Mouse (Mus musculus) embryonic facial prominence, embryonic 13.5 days (tissue): ENCODE data around the gene Mat1a. TPM values are rescaled to one million over a fixed set of nuclear protein-coding genes. Genes with fewer than 3 reads are reported as not detected.

Source experiments
- ATAC-seq: fragments of 200-750 bp; cut with Nextera tagmentation; 2 replicates; pipeline ENCODE4 v1.8.0; 2017; ENCODE audit warnings: low read depth; ENCODE audit not compliant: insufficient number of reproducible peaks, insufficient read depth, low FRiP score, low TSS enrichment
- H3K27ac ChIP-seq: fragments of 300-500 bp; sonication (generic); 2 replicates; pipeline ENCODE4 v1.5.1; 2015; ENCODE audit warnings: moderate library complexity, mild to moderate bottlenecking, inconsistent platforms
- H3K27me3 ChIP-seq: fragments of 300-500 bp; sonication (generic); 2 replicates; pipeline ENCODE4 v1.6.1; 2015; ENCODE audit warnings: mild to moderate bottlenecking, inconsistent platforms
- H3K36me3 ChIP-seq: fragments of 300-500 bp; sonication (generic); 2 replicates; pipeline ENCODE4 v1.6.1; 2015; ENCODE audit warnings: mild to moderate bottlenecking, inconsistent platforms
- H3K4me1 ChIP-seq: fragments of 300-500 bp; sonication (generic); 2 replicates; pipeline ENCODE4 v1.6.1; 2015; ENCODE audit warnings: inconsistent platforms
- H3K4me2 ChIP-seq: fragments of 300-500 bp; sonication (generic); 2 replicates; pipeline ENCODE4 v1.6.1; 2015; ENCODE audit warnings: moderate library complexity, mild to moderate bottlenecking, inconsistent platforms
- H3K4me3 ChIP-seq: fragments of 300-500 bp; sonication (generic); 2 replicates; pipeline ENCODE4 v1.5.1; 2015; ENCODE audit warnings: mild to moderate bottlenecking, inconsistent platforms
- H3K9ac ChIP-seq: fragments of 300-500 bp; sonication (generic); 2 replicates; pipeline ENCODE4 v1.6.1; 2015; ENCODE audit warnings: mild to moderate bottlenecking, inconsistent platforms
- H3K9me3 ChIP-seq: fragments of 300-500 bp; sonication (generic); 2 replicates; pipeline ENCODE4 v1.6.1; 2016; ENCODE audit warnings: inconsistent platforms
- WGBS: fragments of 180-500 bp; shearing (Covaris S2); methylation state at CpG from one replicate; pipeline ENCODE4 v1.1.7; 2015; ENCODE audit warnings: mixed read lengths; 5-methylcytosine and 5-hydroxymethylcytosine counted together
- polyA plus RNA-seq: library from polyadenylated mRNA; unstranded; fragments of >200 nt; fragmentation: Nextera tagmentation; extraction: Ambion mirVana; gene quantifications from 2 replicates; pipeline ENCODE4 v1.2.1, GENCODE M21; 2015

Mat1a gene
- polyA plus RNA-seq, 1 experiment from 2014 or later = not detected

GRCm38 (mm10) chr14:41098726-41099125 lies 6.1 kb upstream of the Mat1a start:
- no peak overlapping the region for H3K4me3 ChIP-seq
- no peak overlapping the region for H3K27ac ChIP-seq
- H3K4me1 ChIP-seq = no peaks in the 10 kb centered on the region
- H3K9me3 ChIP-seq = no peaks in the 10 kb centered on the region
- H3K27me3 ChIP-seq = no peaks in the 10 kb centered on the region
- H3K4me2 ChIP-seq = no peak overlapping the region
- H3K9ac ChIP-seq = no peak overlapping the region
- no peaks in the 10 kb centered on the region for H3K36me3 ChIP-seq
- 86% methylated on average over 1 of the region's 1 CpGs for WGBS
- no peak for ATAC-seq

- no peak for ATAC-seq
- H3K27me3 ChIP-seq = no peaks in the 10 kb centered on the region
These were observed 4.1 kb upstream of the Mat1a start for GRCm38 (mm10) chr14:41100712-41101111.

GRCm38 (mm10) chr14:41101242-41101641 lies 3.6 kb upstream of the Mat1a start:
- Histone ChIP-seq H3K36me3 (no peaks in the 10 kb centered on the region), H3K4me2 (no peak overlapping the region), H3K9ac (no peak overlapping the region), H3K27me3 (no peaks in the 10 kb centered on the region), H3K4me3 (no peak overlapping the region), H3K27ac (no peak overlapping the region), H3K9me3 (no peaks in the 10 kb centered on the region), H3K4me1 (no peaks in the 10 kb centered on the region)
- ATAC-seq = no peak
- 85% methylated on average over 5 of the region's 5 CpGs for WGBS

More at GRCm38 (mm10) chr14:41100712-41101111, 4.1 kb upstream of the Mat1a start:
- Histone ChIP-seq H3K9me3 (no peaks in the 10 kb centered on the region), H3K27ac (no peak overlapping the region), H3K36me3 (no peaks in the 10 kb centered on the region), H3K4me2 (no peak overlapping the region), H3K4me1 (no peaks in the 10 kb centered on the region), H3K4me3 (no peak overlapping the region), H3K9ac (no peak overlapping the region)
- 87% methylated on average over 3 of the region's 3 CpGs for WGBS

- Histone ChIP-seq H3K4me1 (no peaks in the 10 kb centered on the region), H3K9ac (no peak overlapping the region), H3K4me2 (no peak overlapping the region), H3K36me3 (no peaks in the 10 kb centered on the region), H3K27me3 (no peaks in the 10 kb centered on the region), H3K4me3 (no peak overlapping the region), H3K27ac (no peak overlapping the region), H3K9me3 (no peaks in the 10 kb centered on the region)
- 79% methylated on average over 2 of the region's 2 CpGs for WGBS
- no peak for ATAC-seq
These were observed 2.6 kb upstream of the Mat1a start for GRCm38 (mm10) chr14:41102269-41102668.

GRCm38 (mm10) chr14:41111031-41111668 lies 6.3 kb downstream of the Mat1a start:
- Histone ChIP-seq H3K4me2 (no peak overlapping the region), H3K27ac (no peak overlapping the region), H3K27me3 (no peaks in the 10 kb centered on the region), H3K4me3 (no peak overlapping the region), H3K9ac (no peak overlapping the region), H3K4me1 (no peaks in the 10 kb centered on the region), H3K36me3 (no peaks in the 10 kb centered on the region), H3K9me3 (no peaks in the 10 kb centered on the region)
- no peak for ATAC-seq
- 89% methylated on average over 7 of the region's 7 CpGs for WGBS

- ATAC-seq = no peak
- H3K4me3 ChIP-seq = no peak overlapping the region
- no peaks in the 10 kb centered on the region for H3K9me3 ChIP-seq
- no peaks in the 10 kb centered on the region for H3K27me3 ChIP-seq
- no peaks in the 10 kb centered on the region for H3K4me1 ChIP-seq
- no peak overlapping the region for H3K27ac ChIP-seq
- no peaks in the 10 kb centered on the region for H3K36me3 ChIP-seq
- no peak overlapping the region for H3K9ac ChIP-seq
- no peak overlapping the region for H3K4me2 ChIP-seq
- 81% methylated on average over 4 of the region's 4 CpGs for WGBS
These were observed 8.1 kb downstream of the Mat1a start for GRCm38 (mm10) chr14:41112944-41113343.

- no peak overlapping the region for H3K27ac ChIP-seq
- no peaks in the 10 kb centered on the region for H3K36me3 ChIP-seq
- no peak for ATAC-seq
- H3K4me2 ChIP-seq = no peak overlapping the region
- H3K9ac ChIP-seq = no peak overlapping the region
- H3K27me3 ChIP-seq = no peaks in the 10 kb centered on the region
- no peaks in the 10 kb centered on the region for H3K4me1 ChIP-seq
- H3K4me3 ChIP-seq = no peak overlapping the region
- 85% methylated on average over 3 of the region's 3 CpGs for WGBS
- no peaks in the 10 kb centered on the region for H3K9me3 ChIP-seq
These were observed 11.4 kb downstream of the Mat1a start for GRCm38 (mm10) chr14:41116271-41116670.

GRCm38 (mm10) chr14:41124683-41125082 lies 19.8 kb downstream of the Mat1a start:
- H3K27ac ChIP-seq = no peak overlapping the region
- H3K27me3 ChIP-seq = no peaks in the 10 kb centered on the region
- no peak overlapping the region for H3K4me3 ChIP-seq
- 85% methylated on average over 5 of the region's 5 CpGs for WGBS
- H3K9me3 ChIP-seq = no peaks in the 10 kb centered on the region
- H3K4me1 ChIP-seq = no peaks in the 10 kb centered on the region
- no peak overlapping the region for H3K4me2 ChIP-seq
- ATAC-seq = no peak
- no peak overlapping the region for H3K9ac ChIP-seq
- no peaks in the 10 kb centered on the region for H3K36me3 ChIP-seq

GRCm38 (mm10) chr14:41127997-41128396 lies 23.2 kb downstream of the Mat1a start:
- no peak overlapping the region for H3K4me3 ChIP-seq
- H3K4me1 ChIP-seq = no peaks in the 10 kb centered on the region
- 16% methylated on average over 4 of the region's 4 CpGs for WGBS
- no peak overlapping the region for H3K4me2 ChIP-seq
- ATAC-seq = no peak
- no peaks in the 10 kb centered on the region for H3K9me3 ChIP-seq
- no peak overlapping the region for H3K27ac ChIP-seq
- H3K36me3 ChIP-seq = no peaks in the 10 kb centered on the region
- H3K9ac ChIP-seq = no peak overlapping the region
- H3K27me3 ChIP-seq = no peaks in the 10 kb centered on the region

GRCm38 (mm10) chr14:41131540-41131939 lies 26.7 kb downstream of the Mat1a start, which contains the start of gene Sftpa1:
Gene Sftpa1, plus strand, starts transcription at chr14:41131782.
- H3K27ac ChIP-seq = no peak within 1 kb of the TSS
- H3K4me2 ChIP-seq = no peak within 1 kb of the TSS
- H3K36me3 ChIP-seq = no peaks in the 10 kb centered on the region
- no peak for ATAC-seq
- H3K9ac ChIP-seq = no peak within 1 kb of the TSS
- 82% methylated on average over 7 of the region's 7 CpGs for WGBS
- no peaks in the 10 kb centered on the region for H3K4me1 ChIP-seq
- no peaks in the 10 kb centered on the region for H3K27me3 ChIP-seq
- H3K9me3 ChIP-seq = no peaks in the 10 kb centered on the region
- H3K4me3 ChIP-seq = no peak within 1 kb of the TSS

GRCm38 (mm10) chr14:41137006-41137405 lies 32.2 kb downstream of the Mat1a start:
- Histone ChIP-seq H3K9me3 (no peaks in the 10 kb centered on the region), H3K9ac (no peak overlapping the region), H3K27ac (no peak overlapping the region), H3K4me2 (no peak overlapping the region), H3K36me3 (no peaks in the 10 kb centered on the region), H3K4me1 (no peaks in the 10 kb centered on the region), H3K4me3 (no peak overlapping the region), H3K27me3 (no peaks in the 10 kb centered on the region)
- ATAC-seq = no peak

- ATAC-seq = no peak
- Histone ChIP-seq H3K27me3 (no peaks in the 10 kb centered on the region), H3K9me3 (no peaks in the 10 kb centered on the region), H3K4me3 (no peak overlapping the region), H3K36me3 (no peaks in the 10 kb centered on the region), H3K9ac (no peak overlapping the region), H3K27ac (no peak overlapping the region), H3K4me1 (no peaks in the 10 kb centered on the region), H3K4me2 (no peak overlapping the region)
- 93% methylated on average over 1 of the region's 1 CpGs for WGBS
These were observed 35.9 kb downstream of the Mat1a start for GRCm38 (mm10) chr14:41140686-41141085.
